Mouse (Mus musculus) liver, embryonic 16.5 days (tissue): ENCODE measurements around the gene Oit3. TPM values are rescaled to one million over a fixed set of nuclear protein-coding genes. Genes with fewer than 3 reads are reported as not detected.
"Not testable (repeated sequence)": the region's sequence is repeated elsewhere in the genome, so short reads cannot be mapped to it uniquely, and the experiment has no call there.

Experiments used
- ATAC-seq: fragments of 200-750 bp; cut with Nextera tagmentation; 2 replicates; pipeline ENCODE4 v1.8.0; 2017; ENCODE audit warnings: low read depth, mild to moderate bottlenecking, moderate number of reproducible peaks, moderate library complexity
- H3K27ac ChIP-seq: fragments of 300-500 bp; sonication (generic); 2 replicates; pipeline ENCODE4 v1.5.1; 2014; ENCODE audit warnings: mild to moderate bottlenecking, low read length
- H3K27me3 ChIP-seq: fragments of 300-500 bp; sonication (generic); 2 replicates; pipeline ENCODE4 v1.6.1; 2014; ENCODE audit warnings: low read depth, low read length, mixed read lengths; ENCODE audit not compliant: control insufficient read depth, insufficient read depth
- H3K36me3 ChIP-seq: fragments of 300-500 bp; sonication (generic); 2 replicates; pipeline ENCODE4 v1.6.1; 2014; ENCODE audit warnings: mild to moderate bottlenecking; ENCODE audit not compliant: control insufficient read depth, insufficient read depth
- H3K4me1 ChIP-seq: fragments of 300-500 bp; sonication (generic); 2 replicates; pipeline ENCODE4 v1.6.1; 2014; ENCODE audit warnings: low read depth, low read length, mixed read lengths; ENCODE audit not compliant: control insufficient read depth
- H3K4me2 ChIP-seq: fragments of 300-500 bp; sonication (generic); 2 replicates; pipeline ENCODE4 v1.6.1; 2014; ENCODE audit warnings: low read depth, low read length, mixed read lengths
- H3K4me3 ChIP-seq: fragments of 300-500 bp; sonication (generic); 2 replicates; pipeline ENCODE4 v1.5.1; 2014; ENCODE audit warnings: low read depth, mild to moderate bottlenecking, low read length
- H3K9ac ChIP-seq: fragments of 300-500 bp; sonication (generic); 2 replicates; pipeline ENCODE4 v1.6.1; 2014; ENCODE audit warnings: low read depth, low read length
- H3K9me3 ChIP-seq: fragments of 300-500 bp; sonication (generic); replicated peaks from 2 replicates; pipeline ENCODE4 v1.6.1; 2016; ENCODE audit warnings: low read length; ENCODE audit not compliant: control insufficient read depth
- WGBS: fragments of 180-500 bp; shearing (Covaris S2); extraction: QIAGEN DNeasy Blood & Tissue Kit; methylation state at CpG from one replicate; pipeline ENCODE4 v1.1.7; 2014; ENCODE audit not compliant: insufficient replicate concordance; 5-methylcytosine and 5-hydroxymethylcytosine counted together
- polyA plus RNA-seq: library from polyadenylated mRNA; unstranded; fragments of >200 nt; fragmentation: Nextera tagmentation; extraction: Ambion mirVana; gene quantifications from 2 replicates; pipeline ENCODE4 v1.2.1, GENCODE M21; 2015

Gene Oit3
- polyA plus RNA-seq, 1 experiment from 2014 or later: 21.0 TPM

- H3K4me2 ChIP-seq: no peak overlapping the region
- ATAC-seq: no peak
- no peak overlapping the region for H3K27ac ChIP-seq
- H3K9ac ChIP-seq: no peak overlapping the region
- H3K4me3 ChIP-seq: no peak overlapping the region
- H3K36me3 ChIP-seq: no peaks in the 10 kb centered on the region
- no peaks in the 10 kb centered on the region for H3K9me3 ChIP-seq
- H3K27me3 ChIP-seq: no peaks in the 10 kb centered on the region
- 59% methylated on average over 3 of the region's 3 CpGs for WGBS
- no peaks in the 10 kb centered on the region for H3K4me1 ChIP-seq
Observed at GRCm38 (mm10) chr10:59424453-59424852, 17.1 kb downstream of the Oit3 start.

- Histone ChIP-seq H3K9me3 (no peaks in the 10 kb centered on the region), H3K36me3 (no peaks in the 10 kb centered on the region), H3K27me3 (no peaks in the 10 kb centered on the region), H3K27ac (no peak overlapping the region), H3K4me1 (no peaks in the 10 kb centered on the region), H3K9ac (no peak overlapping the region), H3K4me2 (no peak overlapping the region), H3K4me3 (no peak overlapping the region)
- ATAC-seq: no peak
- WGBS: 54% methylated on average over 4 of the region's 4 CpGs
Observed at GRCm38 (mm10) chr10:59419516-59419915, 22.1 kb downstream of the Oit3 start.

- WGBS: 63% methylated on average over 3 of the region's 3 CpGs
- no peak overlapping the region for H3K4me2 ChIP-seq
- no peak overlapping the region for H3K4me3 ChIP-seq
- H3K9me3 ChIP-seq: no peaks in the 10 kb centered on the region
- H3K36me3 ChIP-seq: no peaks in the 10 kb centered on the region
- no peak overlapping the region for H3K27ac ChIP-seq
- no peak for ATAC-seq
- H3K4me1 ChIP-seq: no peaks in the 10 kb centered on the region
- no peaks in the 10 kb centered on the region for H3K27me3 ChIP-seq
- no peak overlapping the region for H3K9ac ChIP-seq
Observed at GRCm38 (mm10) chr10:59416623-59417022, 25.0 kb downstream of the Oit3 start.

- Histone ChIP-seq H3K36me3 (no peaks in the 10 kb centered on the region), H3K27ac (no peak overlapping the region), H3K27me3 (no peaks in the 10 kb centered on the region), H3K4me3 (no peak overlapping the region), H3K4me2 (no peak overlapping the region), H3K9me3 (no peaks in the 10 kb centered on the region), H3K9ac (no peak overlapping the region), H3K4me1 (no peaks in the 10 kb centered on the region)
- ATAC-seq: no peak
- WGBS: 63% methylated on average over 4 of the region's 4 CpGs
Observed at GRCm38 (mm10) chr10:59413711-59414110, 27.9 kb downstream of the Oit3 start.

- no peak overlapping the region for H3K4me2 ChIP-seq
Observed at GRCm38 (mm10) chr10:59410264-59410663, 31.3 kb downstream of the Oit3 start.

GRCm38 (mm10) chr10:59408499-59408898 lies 33.1 kb downstream of the Oit3 start:
- Histone ChIP-seq H3K4me2 (no peak overlapping the region), H3K4me1 (no peaks in the 10 kb centered on the region), H3K9me3 (no peaks in the 10 kb centered on the region), H3K9ac (no peak overlapping the region), H3K36me3 (no peaks in the 10 kb centered on the region), H3K4me3 (no peak overlapping the region), H3K27me3 (no peaks in the 10 kb centered on the region), H3K27ac (no peak overlapping the region)
- ATAC-seq: no peak
- 30% methylated on average over 6 of the region's 6 CpGs for WGBS

More at GRCm38 (mm10) chr10:59410264-59410663, 31.3 kb downstream of the Oit3 start:
- Histone ChIP-seq H3K27ac (no peak overlapping the region), H3K9me3 (no peaks in the 10 kb centered on the region), H3K27me3 (no peaks in the 10 kb centered on the region), H3K9ac (no peak overlapping the region), H3K36me3 (no peaks in the 10 kb centered on the region), H3K4me1 (no peaks in the 10 kb centered on the region), H3K4me3 (no peak overlapping the region)
- WGBS: 63% methylated on average over 12 of the region's 12 CpGs
- no peak for ATAC-seq

GRCm38 (mm10) chr10:59403793-59404149 lies 37.8 kb downstream of the Oit3 start:
- peak overlapping the region; percentile 42 for H3K4me2 ChIP-seq
- H3K4me3 ChIP-seq: peak overlapping the region; percentile 57
- no peaks in the 10 kb centered on the region for H3K9me3 ChIP-seq
- peak; percentile 64 for ATAC-seq
- 54% methylated on average over 10 of the region's 10 CpGs for WGBS
- peak overlapping the region; percentile 67 for H3K27ac ChIP-seq
- H3K4me1 ChIP-seq: no peaks in the 10 kb centered on the region; the same call in 1 of the 2 replicates
- no peaks in the 10 kb centered on the region for H3K36me3 ChIP-seq
- no peaks in the 10 kb centered on the region for H3K27me3 ChIP-seq
- peak overlapping the region; percentile 34 for H3K9ac ChIP-seq

GRCm38 (mm10) chr10:59402899-59403792 lies 38.4 kb downstream of the Oit3 start, which contains the start of gene Pla2g12b:
Pla2g12b (plus strand) TSS chr10:59403660.
- peak; percentile 91 for ATAC-seq
- peak within 1 kb of the TSS; percentile 67 for H3K27ac ChIP-seq
- 49% methylated on average over 21 of the region's 21 CpGs for WGBS

GRCm38 (mm10) chr10:59395461-59395860 lies 46.1 kb downstream of the Oit3 start, which contains the start of gene Gm10273:
Gm10273 (plus strand) TSS chr10:59395632.
- not testable (repeated sequence) for H3K27ac ChIP-seq, H3K36me3 ChIP-seq, H3K4me1 ChIP-seq, H3K9me3 ChIP-seq, H3K4me2 ChIP-seq, H3K9ac ChIP-seq, ATAC-seq, H3K4me3 ChIP-seq, H3K27me3 ChIP-seq
- WGBS: 86% methylated on average over 9 of the region's 25 CpGs

More at GRCm38 (mm10) chr10:59402899-59403792, 38.4 kb downstream of the Oit3 start, which contains the start of gene Pla2g12b:
- Histone ChIP-seq H3K27me3 (no peaks in the 10 kb centered on the region), H3K4me2 (peak within 1 kb of the TSS; percentile 42), H3K9me3 (no peaks in the 10 kb centered on the region), H3K9ac (peak within 1 kb of the TSS; percentile 34), H3K4me3 (peak within 1 kb of the TSS; percentile 57), H3K36me3 (no peaks in the 10 kb centered on the region), H3K4me1 (no peaks in the 10 kb centered on the region; the same call in 1 of the 2 replicates)
